Mouse (Mus musculus): Measurements from ENCODE around the gene Baiap2l1. TPM values are rescaled to one million over a fixed set of nuclear protein-coding genes. Genes with fewer than 3 reads are reported as not detected.

The Baiap2l1 gene
- 1.0 and 3.9 TPM in 2 replicates for polyA plus RNA-seq (2012; rRNA removed; ENCODE audit: low replicate concordance)

GRCm38 (mm10) chr5:144357881-144358591 is at the start of gene Baiap2l1:
TSS of gene Baiap2l1 (minus strand) at chr5:144358112.

GRCm38 (mm10) chr5:144243901-144244487 is 113.9 kb downstream of the Baiap2l1 start, which contains the start of gene Bri3:
TSS of gene Bri3 (plus strand) at chr5:144244437.

GRCm38 (mm10) chr5:144223503-144223862 is 134.4 kb downstream of the Baiap2l1 start, which contains the start of gene Tecpr1:
TSS of gene Tecpr1 (minus strand) at chr5:144223615.

Other genes with a start within 250 kb of the Baiap2l1 start
- gene Bhlha15, start 167.8 kb downstream of the Baiap2l1 start, polyA plus RNA-seq (2012; rRNA removed; ENCODE audit: low replicate concordance) = 0.07 and 0.35 TPM in 2 replicates
- gene Tecpr1, start 134.5 kb downstream of the Baiap2l1 start, polyA plus RNA-seq (2012; rRNA removed; ENCODE audit: low replicate concordance) = 51.3 and 79.4 TPM in 2 replicates
- gene Bri3, start 113.7 kb downstream of the Baiap2l1 start, polyA plus RNA-seq (2012; rRNA removed; ENCODE audit: low replicate concordance) = 103 and 123 TPM in 2 replicates
- 2.8 and 19.7 TPM in 2 replicates for gene Nptx2, start 187.8 kb upstream of the Baiap2l1 start, polyA plus RNA-seq (2012; rRNA removed; ENCODE audit: low replicate concordance)

Data from subcutaneous adipose tissue, adult 2 months (tissue).